Mouse (Mus musculus) leukemia stem cell, adult 10-12 weeks (primary cell): ENCODE measurements around the gene Rpl9-ps6. TPM values are rescaled to one million over a fixed set of nuclear protein-coding genes. Genes with fewer than 3 reads are reported as not detected.

ENCODE experiments used
- polyA plus RNA-seq: library from polyadenylated mRNA; stranded (reverse); fragments of >175 nt; gene quantifications from 2 replicates; pipeline ENCODE4 v1.2.3, GENCODE M21; 2012; ENCODE audit warnings: low replicate concordance

Gene Rpl9-ps6
- polyA plus RNA-seq, result 0.55 TPM in 1 of 2 replicates, not detected in the other

GRCm38 (mm10) chr19:32466478-32466877 lies at the start of gene Rpl9-ps6:
Gene Rpl9-ps6 (minus strand): TSS chr19:32466578.

GRCm38 (mm10) chr19:32485681-32486105 lies 19.3 kb upstream of the Rpl9-ps6 start, which contains the start of gene Minpp1:
Gene Minpp1 (plus strand): TSS chr19:32485769.

Other genes starting within 250 kb of the Rpl9-ps6 start
- 5.4 and 7.9 TPM in 2 replicates for gene Sgms1, start 76.9 kb downstream of the Rpl9-ps6 start, polyA plus RNA-seq
- gene Minpp1, start 19.2 kb upstream of the Rpl9-ps6 start, polyA plus RNA-seq, result 963 and 1,226 TPM in 2 replicates
- gene Papss2, start 129.2 kb upstream of the Rpl9-ps6 start, polyA plus RNA-seq, result 0.05 and 0.08 TPM in 2 replicates